Mouse (Mus musculus) layer of hippocampus, postnatal 25 days (tissue): Measurements from ENCODE around the gene Emp3. TPM values are rescaled to one million over a fixed set of nuclear protein-coding genes. Genes with fewer than 3 reads are reported as not detected.
A peak's percentile ranks its signal among the peaks of the same experiment; 100 is the strongest.
"Not testable (repeated sequence)": the region's sequence is repeated elsewhere in the genome, so short reads cannot be mapped to it uniquely, and the experiment has no call there.

Experiments
- DNase-seq, 2 experiments: peaks; one replicate each; pipeline ENCODE4 v3.0.0; 2022; ENCODE audit warnings: mixed read lengths in 2 of 2, low spot score in 1 of 2; ENCODE audit errors: extremely low spot score in 1 of 2
- total RNA-seq, 2 experiments: library from RNA; stranded (reverse); gene quantifications; 2 replicates each; pipeline ENCODE4 v1.2.3; 2021

The Emp3 gene
- total RNA-seq, 2 experiments from 2014 or later = 2.2 to 2.5 TPM

DNA sequence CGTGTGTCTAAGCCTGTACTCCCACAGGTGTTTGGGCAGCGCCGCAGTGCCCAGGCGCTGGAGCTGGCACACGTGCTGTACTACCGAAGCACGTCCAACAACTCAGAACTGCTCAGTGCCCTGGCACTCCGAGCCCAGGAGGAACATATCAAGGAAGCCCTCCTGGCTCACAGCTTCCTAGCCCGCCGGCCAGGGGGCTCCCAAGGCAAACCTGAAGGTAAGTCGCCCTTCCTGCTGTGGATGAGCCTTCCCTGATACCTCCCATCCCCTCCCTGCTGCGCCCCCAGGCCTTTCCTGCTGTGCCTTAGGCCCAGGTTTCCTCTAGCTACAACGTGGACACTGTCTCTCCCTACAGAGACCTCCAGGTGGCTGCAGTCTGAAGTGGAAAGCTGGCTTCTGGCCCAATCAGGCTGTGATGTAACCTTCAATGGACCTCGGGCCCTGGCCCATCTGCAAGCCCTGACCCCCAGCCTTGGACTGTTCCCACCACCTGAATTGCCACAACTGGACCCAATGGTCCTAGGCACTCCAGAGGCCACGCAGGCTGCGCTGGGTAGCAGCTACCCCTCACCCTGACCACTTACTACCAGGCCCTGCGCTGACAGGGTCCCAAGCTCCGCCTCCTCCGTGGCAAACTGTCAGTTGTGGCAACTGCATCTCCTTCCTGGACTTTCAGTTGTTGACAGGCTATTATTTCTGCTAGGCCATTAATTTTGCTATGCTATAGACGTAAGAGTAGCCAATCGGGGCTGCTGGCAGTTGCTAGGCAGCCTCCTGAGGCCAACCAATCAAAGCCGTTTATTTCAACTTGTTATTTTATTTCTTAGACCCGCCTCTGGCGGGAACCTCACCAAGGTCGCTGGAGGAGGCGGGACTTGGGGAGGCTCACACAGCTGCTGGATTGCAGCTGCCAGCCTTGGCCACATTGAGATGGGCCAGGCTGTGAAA, 4.9 kb downstream of the Emp3 start:
- DNase-seq = peak in 1 of 2 experiments; percentile 47

DNA sequence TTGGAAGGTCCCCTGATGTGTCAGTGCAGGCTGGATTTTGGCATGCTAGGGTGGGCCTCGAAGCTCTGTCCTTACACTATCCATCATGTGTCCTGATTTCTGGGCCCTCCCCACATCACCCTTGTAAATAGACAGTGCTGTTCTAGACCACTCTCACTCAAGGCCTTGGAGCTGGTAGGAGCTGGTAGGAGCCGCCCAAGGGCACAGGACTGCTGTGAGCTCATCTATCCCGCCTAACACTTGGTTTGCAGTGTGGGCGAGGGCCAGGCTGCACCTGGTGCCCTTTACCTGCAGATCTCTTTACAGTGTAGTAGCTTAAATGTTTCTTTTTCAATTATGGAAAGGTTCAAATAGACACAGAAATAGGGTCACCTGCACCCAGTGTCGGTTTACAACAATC, 6.2 kb downstream of the Emp3 start:
- DNase-seq = no peak

DNA sequence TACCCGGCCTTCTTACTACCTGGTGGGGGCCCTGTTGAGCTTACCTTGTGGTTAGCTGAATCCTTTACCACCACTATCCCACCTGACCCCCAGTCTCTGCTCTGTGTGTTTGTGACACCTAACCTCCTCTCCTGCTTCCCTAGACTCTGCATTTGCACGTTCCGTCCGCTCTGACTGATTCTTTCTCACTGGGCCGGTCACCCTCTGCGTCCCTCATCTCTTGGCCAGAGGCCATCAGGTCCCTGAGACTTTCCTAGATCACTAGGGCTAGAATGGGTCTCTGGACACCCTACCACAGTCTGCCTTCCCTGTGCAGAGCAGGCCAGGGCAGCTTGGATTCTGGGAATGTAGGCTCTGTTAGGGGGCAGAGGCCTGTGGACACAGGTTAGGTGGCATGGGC, 7.1 kb downstream of the Emp3 start:
- no peak for DNase-seq

DNA sequence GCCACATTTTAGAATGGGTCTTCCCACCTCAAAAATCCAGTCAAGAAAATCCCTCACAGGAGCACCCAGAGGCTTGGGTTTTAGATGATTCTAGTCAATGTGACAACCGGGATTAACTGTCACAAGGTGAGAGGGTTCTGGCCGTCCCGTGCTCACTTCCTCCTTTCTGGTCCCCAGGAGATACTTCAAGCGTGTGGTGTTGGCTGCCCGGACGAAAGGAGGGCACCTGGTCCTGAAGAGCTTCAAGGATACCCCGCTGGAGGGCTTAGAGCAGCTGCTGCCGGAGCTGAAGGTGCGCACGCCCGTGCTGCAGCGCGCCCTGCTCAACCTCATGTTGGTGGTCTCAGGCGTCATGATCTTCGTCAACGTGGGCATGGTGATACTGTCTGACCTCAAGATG, 12.1 kb downstream of the Emp3 start:
- DNase-seq = no peak

DNA sequence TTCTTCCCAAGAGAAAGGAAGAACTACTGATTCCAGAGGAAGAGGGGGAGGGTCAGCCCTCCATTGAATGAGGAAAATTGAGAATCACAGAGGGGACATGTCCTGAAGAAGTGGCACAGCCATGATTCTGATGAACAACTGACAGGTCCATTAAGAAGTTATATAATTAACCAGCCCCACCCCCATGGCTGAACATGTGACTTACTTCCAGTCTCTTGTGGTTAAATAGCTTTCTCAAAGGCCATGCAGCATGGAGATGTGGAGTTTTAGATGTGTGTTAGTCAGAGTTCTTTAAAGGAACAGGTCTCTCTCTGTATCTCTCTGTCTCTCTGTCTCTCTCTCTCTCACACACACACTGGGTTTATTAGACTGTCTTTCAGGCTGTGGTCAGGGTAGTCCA, 12.8 kb downstream of the Emp3 start:
- no peak for DNase-seq

DNA sequence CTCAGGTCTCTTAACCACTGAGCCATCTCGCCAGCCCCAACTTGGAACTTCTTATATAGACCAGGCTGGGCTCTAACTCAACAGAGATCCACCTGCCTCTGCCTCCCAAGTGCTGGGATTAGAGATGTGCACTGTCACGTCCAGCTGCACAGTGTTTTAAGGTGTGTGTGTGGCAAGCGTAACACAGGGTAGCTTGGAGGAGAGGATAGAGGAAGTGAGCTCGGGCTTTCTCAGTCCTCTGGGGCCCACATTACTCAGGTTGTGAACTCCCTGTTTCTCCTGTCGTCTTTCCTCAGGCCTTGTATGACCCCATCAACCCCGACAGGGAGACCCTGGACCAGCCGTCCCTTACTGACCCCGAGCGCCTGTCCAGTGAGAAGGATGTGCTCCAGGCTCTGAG, 14.6 kb downstream of the Emp3 start:
- DNase-seq = no peak

DNA sequence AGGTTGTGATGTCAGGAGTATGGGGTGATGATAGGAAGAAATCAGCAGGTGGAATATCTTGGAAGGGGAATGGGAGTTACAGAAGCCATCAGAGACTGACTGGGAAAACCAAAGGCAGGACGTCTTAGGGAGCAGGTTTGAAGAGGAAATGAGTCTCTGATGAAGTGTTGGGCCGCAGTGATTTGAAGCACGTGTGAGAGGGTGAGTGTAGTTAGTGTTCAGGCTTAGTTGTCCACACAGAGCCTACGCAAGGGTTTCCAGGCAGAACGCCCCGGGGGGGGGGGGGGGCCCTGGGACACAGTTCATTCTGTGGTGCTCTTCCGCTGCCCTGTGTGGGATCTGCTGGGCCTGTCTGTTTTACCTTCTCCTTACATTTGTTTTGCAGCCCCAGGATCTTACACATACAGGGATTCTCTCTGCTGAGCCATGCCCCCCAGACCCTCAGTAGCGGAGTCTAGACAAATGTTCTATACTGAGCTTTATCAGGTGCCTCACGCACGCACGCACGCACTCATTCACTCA, 18.7 kb downstream of the Emp3 start:
- no peak for DNase-seq

DNA sequence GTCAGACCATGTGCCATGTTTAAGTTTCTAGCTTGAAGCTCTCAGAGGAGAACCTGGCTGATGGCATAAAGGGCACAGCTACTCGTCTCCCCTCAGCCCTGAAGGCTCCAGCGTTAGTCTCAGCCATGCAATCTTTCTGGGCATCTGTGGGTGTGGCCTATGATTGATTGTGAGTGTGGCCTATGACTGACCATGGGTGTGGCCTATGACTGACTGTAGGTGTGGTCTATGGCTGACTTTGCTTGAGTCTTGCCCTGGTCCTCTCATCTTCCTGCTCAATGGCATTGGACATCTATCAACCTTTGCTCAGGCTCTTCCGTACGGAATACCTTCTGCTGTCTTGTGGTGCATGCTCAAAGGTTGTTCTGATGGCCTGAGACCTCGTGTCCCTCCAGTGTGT, 19.6 kb downstream of the Emp3 start:
- DNase-seq = no peak

DNA sequence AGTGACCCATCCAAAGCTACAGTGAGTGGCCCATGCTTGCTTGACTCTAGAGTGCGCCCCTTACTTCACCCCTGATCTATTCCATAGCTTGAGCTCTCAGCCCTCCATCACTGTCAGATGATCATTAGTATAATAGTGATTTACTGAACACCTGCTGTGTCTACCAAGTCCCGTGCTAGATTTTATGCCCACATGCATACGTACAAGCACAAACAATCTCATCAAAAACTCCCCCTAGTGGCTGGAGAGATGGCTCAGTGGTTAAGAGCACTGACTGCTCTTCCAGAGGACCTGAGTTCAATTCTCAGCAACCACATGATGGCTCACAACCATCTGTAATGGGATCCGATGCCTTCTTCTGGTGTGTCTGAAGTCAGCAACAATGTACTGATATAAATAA, 23.1 kb downstream of the Emp3 start:
- DNase-seq = not testable (repeated sequence)

DNA sequence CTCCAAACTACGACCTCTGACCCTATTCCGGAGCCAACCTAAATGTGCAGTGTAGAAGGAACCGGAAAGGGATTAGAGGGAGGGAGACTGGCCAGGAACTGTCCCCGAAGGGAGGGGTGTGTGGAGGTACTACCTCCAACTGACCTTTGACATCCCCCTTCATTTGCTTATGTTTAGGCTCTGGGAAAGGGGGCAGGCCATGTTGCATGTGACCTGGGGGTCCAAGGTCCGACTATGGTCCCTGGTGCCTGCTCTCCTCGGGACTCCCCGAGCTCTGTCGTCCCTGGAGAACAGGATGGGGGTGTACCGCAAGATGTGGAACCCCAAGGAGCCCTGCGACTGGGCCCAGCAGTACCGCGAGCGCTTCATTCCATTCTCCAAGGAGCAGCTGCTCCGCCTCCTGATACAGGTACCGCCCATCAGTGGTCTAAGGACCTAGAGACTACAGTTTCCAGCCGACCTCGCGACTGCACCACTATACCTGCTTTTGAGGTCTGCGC, 23.9 kb downstream of the Emp3 start:
- peak in 1 of 2 experiments; percentile 44 for DNase-seq

DNA sequence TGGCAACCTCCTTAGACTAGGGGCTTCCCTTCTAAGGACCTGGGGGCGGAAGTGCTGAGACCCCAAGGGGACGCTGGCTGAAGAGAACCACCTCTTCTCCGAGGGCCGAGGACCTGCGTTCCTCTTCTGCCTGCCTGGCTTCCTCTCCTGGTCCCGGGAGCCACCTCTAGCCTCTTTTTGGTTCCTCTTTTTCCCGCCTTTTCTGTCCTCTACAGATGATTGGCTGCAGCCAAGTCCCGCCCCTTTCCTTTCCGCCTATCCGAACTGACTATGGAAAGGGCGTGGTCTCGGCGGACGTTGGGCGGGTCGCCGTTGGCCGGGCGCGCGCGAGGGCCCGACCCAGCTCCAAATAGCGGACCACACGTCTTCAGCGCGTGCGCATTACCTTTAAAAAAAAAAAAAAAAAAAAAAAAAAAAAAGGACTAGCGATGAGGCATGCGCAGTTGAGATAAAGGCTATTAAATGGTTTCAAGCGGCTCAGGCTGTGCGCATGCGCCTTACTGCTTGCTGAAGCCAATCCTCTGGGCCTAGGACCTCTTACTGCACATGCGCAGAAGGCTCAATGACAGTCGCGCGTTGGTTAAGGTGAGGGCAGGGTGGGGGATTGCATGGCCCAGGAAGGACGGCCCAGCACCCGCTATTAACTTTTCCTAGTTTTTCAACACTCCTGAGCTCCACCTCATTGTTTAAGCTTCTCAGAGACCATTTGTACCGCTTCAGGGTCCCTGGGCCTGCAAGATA, 24.5 kb downstream of the Emp3 start, which contains the start of the genes Syngr4 and Tmem143:
Gene Syngr4 (minus strand): TSS at position 198 of the 741 bp plus-strand sequence.
Gene Tmem143 (plus strand): TSS at position 425 of the 741 bp plus-strand sequence.
- DNase-seq = peak; percentile 87 to 90

DNA sequence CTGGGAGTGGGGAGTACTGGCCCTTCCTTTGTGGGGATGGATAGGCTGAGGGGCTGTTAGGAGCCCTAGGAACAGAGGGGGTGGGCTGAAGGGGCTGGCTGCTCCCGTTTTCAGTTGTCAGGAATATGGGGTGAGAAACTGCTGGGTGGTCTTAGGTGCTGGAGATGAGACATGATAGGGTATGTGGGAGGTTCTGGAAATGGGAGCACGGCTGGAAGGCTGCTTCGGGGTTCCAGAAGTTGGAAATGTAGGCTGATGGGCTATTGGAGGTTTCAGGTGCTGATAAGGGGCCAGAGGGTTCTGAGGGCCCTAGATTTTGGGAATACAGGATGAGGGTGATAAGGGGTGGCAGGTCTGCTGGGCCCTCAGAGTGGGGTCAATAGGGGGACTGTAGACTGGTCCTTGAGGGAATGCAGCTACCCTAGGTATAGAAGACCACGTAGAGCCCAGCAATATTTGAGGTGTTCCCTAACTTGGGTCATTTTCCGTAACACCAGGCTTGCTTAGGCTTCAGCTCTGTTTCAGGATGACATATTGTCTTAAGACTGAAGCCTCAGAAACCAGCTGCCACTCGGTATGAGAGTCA, 25.2 kb downstream of the Emp3 start:
- DNase-seq = no peak

DNA sequence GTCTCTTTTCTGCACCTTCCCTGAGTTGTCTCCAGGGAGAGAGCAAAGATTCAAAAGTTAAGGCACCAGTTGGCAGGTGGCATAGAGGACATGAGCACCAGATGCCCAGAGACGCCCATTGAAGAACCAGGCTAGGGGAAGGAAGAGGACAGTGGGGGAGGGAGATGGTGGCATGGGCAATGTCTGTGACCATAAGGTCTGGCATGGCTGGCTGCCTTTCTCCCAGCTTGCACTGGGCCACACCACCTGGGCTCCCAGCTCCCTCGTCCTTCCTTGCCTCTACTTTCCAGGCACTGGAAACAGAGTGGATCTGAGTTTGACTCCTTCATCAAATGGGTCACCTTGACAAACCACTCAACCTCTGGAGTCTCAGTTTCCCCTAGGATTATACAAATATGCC, 28.6 kb downstream of the Emp3 start:
- no peak for DNase-seq

DNA sequence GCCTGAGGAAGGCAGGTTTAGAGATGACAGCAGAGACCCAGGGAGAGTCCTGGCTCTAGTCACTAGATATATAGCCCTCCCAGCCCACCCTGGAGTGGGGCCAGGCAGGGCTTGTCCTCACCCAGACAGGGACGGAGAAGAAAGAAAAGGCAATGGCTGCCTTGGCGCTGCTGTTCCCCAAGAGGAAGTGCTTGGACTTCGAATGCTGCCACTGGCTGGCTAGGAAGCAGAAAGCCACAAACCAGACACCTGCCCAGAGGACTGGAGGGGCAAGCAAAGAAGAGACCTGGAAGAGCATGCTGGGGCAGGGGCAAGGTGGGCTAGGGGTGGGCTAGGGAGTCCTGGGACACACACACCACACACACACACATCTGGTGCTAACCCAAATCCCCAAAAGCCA, 34.0 kb downstream of the Emp3 start:
- DNase-seq = no peak

DNA sequence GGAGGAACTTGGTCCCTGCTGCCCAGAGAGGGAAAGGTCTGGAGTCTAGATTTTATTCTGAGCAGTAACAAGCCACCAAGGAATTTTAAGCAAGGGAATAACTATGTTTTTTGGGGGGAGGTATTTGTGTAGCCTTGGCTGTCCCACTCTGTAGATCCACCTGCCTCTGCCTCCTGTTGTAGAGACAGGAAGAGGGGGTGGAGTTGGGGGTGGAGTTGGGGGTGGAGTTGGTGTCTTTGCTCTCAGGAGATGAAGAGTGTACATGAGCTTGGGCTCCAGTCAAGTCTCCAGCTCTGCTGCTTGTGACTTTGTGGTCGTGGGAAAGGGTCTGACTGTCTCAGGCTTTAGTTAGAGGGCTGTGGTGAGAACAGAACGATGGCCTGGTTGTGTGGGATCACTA, 40.2 kb downstream of the Emp3 start:
- no peak for DNase-seq

DNA sequence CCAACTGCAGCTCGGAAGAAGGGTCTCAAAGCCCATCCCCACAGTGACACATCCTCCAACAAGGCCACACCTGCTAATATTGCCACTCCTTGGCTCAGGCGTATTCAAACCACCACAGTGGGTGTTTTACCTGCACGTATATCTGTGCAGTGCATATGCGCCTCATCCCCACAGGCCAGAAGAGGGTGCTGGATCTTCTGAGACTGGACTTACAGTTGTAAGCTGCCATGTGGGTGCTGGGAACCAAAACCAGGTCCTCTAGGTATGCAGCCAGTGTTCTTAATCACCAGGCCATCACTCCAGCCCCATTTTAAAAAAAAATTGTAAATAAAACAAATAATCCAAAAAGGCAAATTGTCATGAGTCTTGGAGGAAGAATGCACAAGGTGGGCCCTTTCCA, 40.7 kb downstream of the Emp3 start:
- DNase-seq = no peak

DNA sequence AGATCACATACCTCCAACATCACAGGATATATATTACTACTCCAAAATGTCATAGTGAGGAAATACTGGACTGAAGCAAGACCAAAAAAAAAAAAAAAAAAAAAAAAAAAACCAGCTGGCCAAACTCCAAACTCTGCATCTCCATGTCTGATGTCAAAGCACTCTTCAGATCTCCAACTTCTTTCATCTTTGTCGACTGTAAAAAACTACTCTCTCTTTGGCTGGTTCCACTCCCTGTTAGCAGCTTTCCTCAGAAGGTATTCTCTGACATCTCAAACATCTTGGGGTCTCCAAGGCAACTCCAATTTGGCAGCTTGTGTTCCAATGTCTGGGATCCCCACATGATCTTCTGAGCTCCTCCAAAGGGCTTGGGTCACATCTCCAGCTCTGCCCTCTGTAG, 42.9 kb downstream of the Emp3 start, which contains the start of gene Grin2d:
Gene Grin2d (minus strand): TSS at position 101 of the 400 bp plus-strand sequence.
- DNase-seq = not testable (repeated sequence)

DNA sequence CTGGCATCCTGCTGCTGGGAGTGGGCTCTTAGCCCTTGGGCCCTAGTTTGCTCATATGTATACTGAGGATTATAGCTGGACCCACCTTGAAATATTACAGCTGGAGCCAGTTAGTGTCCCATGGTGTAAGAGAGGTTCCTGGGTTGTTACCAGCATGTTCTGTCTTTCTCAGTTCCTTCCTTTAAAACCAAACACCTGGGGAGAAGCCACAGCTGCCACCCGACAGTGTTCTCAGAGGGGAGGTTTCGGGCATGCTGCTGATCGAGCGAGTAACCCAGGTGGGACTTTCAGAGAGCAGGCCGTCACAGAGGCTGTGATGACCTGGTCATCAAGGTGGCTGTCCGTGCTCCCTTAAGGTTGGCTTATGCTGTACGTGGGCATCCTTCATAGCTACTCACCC, 44.3 kb downstream of the Emp3 start:
- no peak for DNase-seq

DNA sequence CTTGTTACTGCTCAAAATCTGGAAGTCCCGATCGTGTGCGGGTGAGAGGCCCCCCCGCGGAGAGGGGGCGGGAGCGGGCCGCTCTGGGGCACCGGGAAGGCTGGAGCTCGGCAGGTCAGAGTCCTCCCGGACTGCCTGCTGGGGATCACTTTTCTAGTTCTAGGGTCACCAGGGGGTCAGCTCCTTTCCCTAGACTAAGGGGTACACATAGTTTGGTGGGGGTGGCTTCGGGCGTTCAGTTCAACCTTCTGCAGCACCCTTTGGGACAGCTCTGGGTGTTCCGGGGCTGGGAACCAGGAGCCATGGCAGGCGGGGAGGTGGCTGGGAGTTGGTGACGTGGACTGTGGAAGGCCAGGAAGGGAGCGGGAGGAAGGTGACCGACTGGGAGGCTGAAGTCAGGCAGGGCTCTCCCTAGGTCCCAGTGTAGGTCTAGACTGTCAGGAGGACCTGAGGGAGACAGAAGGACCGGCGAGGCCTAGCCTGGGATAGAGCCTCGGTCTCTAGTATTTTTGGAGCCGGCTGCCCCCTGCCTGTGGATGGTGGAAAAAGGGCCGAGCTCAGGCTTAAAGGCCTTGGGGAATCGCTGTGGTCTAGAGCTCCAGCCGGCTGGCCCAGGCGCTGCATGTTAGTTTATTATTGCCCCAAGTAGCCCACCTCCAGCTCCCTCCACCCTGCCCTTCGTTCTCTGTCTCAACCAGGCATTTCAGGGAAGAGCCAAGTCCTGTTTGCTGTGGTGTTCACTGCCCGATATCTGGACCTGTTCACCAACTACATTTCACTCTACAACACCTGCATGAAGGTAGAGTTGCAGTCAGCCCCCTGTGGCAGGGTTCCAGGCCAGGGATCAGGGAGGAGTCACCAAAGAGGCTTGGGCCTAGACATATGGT, 47.9 kb downstream of the Emp3 start:
- DNase-seq = peak; percentile 40 to 54

DNA sequence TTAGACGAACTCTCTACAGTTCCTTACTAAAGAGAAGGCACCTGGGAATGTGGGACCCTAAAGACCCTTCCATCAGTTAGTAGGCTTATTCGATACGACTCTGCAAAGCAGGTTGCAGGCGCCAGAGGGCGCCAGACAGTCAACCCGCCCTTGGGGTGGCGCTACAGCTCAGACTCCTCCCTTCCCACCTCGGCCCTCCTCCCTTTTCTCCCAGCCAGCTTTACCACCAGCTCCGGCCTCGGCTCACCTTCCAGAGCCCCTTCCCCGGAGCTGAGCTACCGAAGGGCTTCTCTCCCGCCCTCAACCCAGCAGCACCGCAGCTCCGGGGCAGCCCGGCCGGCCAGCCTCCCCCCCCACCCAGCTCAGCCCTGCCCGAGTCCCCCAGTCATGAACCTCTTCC, 48.6 kb downstream of the Emp3 start, which contains the start of gene Kdelr1:
Gene Kdelr1 (plus strand): TSS at position 149 of the 400 bp plus-strand sequence.
- peak; percentile 90 to 95 for DNase-seq
